Mouse (Mus musculus): ENCODE measurements around the gene Ifna9. TPM values are rescaled to one million over a fixed set of nuclear protein-coding genes. Genes with fewer than 3 reads are reported as not detected.
"Not testable (repeated sequence)": the region's sequence is repeated elsewhere in the genome, so short reads cannot be mapped to it uniquely, and the experiment has no call there.

Ifna9 gene
- not detected in 2 replicates for polyA plus RNA-seq (2014; fragmentation: Nextera tagmentation; extraction: Ambion mirVana)

DNA sequence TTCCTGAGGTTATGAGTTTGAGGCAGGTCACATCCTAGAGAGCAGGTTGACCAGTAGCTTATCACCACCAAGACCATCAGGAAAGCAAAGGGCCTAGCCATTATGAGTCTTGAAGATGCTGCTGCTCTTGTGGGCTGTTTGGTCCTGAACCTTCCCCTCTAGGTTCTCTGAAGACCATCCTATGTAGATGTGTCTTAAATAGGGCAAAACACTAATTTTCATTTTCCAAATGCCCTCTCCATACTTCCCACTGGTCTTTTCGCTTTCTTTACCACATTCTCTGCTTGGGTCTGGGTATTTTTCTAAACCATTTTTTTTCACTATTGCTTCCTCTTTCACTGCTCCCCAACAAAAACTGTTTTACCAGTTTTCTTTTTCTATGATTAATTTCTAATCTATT is at the start of gene Ifna9:
TSS of gene Ifna9 (minus strand) at position 101 of the 400 bp plus-strand sequence.
- no peak for DNase-seq (ENCODE audit: low spot score)
- no peak for ATAC-seq (replicated peaks; ENCODE audit: low FRiP score)
- H3K4me1 ChIP-seq (replicated peaks; ENCODE audit: control insufficient read depth, insufficient read depth, low read length): no peaks in the 10 kb centered on the region
- H3K27ac ChIP-seq (ENCODE audit: low read depth, low read length): no peak within 1 kb of the TSS
- no peak within 1 kb of the TSS for H3K9ac ChIP-seq (ENCODE audit: low read depth, low read length)
- no peaks in the 10 kb centered on the region for H3K9me3 ChIP-seq (ENCODE audit: control insufficient read depth, low read length)
- no peak within 1 kb of the TSS for H3K4me2 ChIP-seq
- H3K4me3 ChIP-seq (ENCODE audit: low read depth, low read length): no peak within 1 kb of the TSS
- H3K27me3 ChIP-seq (replicated peaks; ENCODE audit: control insufficient read depth, insufficient read depth, low read length): no peaks in the 10 kb centered on the region
- WGBS: 64% methylated on average over 1 of the region's 1 CpGs
- H3K36me3 ChIP-seq (ENCODE audit: control insufficient read depth, insufficient read depth, low read length): no peaks in the 10 kb centered on the region

DNA sequence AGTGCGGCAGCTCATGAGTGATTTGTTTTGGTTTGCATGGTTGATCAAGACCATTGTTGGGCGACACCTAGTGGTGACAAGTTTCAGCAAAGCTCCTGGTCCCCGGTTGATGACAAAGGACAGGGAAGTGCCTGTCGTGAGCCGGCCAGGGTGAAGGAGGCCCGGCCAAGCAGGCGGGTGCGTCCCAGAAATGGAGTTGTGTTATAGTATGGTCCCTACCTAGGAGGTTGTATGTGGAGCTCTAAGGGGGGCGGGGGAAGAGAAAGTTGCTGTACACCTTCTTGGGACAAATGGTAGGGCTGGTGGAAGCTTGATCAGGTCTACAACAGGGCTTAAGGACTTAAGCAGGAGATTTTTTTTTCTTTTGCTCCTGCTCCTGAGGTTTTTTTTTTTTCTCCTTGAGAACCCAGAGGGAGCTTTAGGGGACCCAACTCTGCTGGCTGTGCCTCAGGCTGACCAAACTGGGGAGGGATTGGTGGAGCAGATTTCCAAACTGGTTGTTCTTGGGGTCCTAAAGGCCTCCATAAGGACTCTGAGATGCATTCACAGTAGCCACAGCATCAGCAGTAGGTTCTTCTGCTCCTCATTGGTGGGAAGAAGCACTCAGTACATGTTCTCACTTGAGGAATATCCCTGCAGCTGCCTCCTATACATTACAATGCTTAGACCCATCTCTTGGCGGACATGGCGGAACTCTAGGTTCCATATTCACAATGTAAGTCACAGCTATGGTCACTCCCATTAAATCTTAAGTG is 49.1 kb upstream of the Ifna9 start:
- H3K27me3 ChIP-seq (replicated peaks; ENCODE audit: control insufficient read depth, insufficient read depth, low read length): no peaks in the 10 kb centered on the region
- H3K4me2 ChIP-seq: peak overlapping the region; percentile 47
- H3K4me3 ChIP-seq (ENCODE audit: low read depth, low read length): peak overlapping the region; percentile 29; the same call in 1 of the 2 replicates
- no peaks in the 10 kb centered on the region for H3K4me1 ChIP-seq (replicated peaks; ENCODE audit: control insufficient read depth, insufficient read depth, low read length)
- DNase-seq (ENCODE audit: low spot score) (peak; percentile 80), ATAC-seq (replicated peaks; ENCODE audit: low FRiP score) (peak; percentile 86)
- WGBS: 30% methylated on average over 11 of the region's 11 CpGs
- H3K9ac ChIP-seq (ENCODE audit: low read depth, low read length): no peak overlapping the region
- H3K27ac ChIP-seq (ENCODE audit: low read depth, low read length): no peak overlapping the region
- no peaks in the 10 kb centered on the region for H3K36me3 ChIP-seq (ENCODE audit: control insufficient read depth, insufficient read depth, low read length)
- no peaks in the 10 kb centered on the region for H3K9me3 ChIP-seq (ENCODE audit: control insufficient read depth, low read length)

DNA sequence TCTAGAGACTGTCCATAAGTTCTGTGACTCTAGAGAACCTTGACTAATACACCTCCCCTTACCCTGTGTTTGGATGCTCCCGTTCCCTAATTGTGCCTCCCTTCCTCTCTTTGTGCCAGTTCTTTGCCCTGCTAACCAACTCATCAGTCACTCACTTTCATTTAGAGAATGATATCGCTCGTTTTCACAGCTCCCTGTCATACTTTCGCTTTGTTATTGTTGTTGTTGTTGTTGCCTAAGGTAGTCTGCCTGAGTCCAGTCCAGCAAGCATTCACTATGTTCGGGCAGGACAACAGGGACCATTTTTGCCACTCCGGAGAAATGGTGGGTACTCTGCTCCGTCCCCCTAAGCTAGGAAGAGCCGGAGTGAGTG is 48.5 kb upstream of the Ifna9 start:
- Histone ChIP-seq H3K4me3 (ENCODE audit: low read depth, low read length) (peak overlapping the region; percentile 29; the same call in 1 of the 2 replicates), H3K27me3 (replicated peaks; ENCODE audit: control insufficient read depth, insufficient read depth, low read length) (no peaks in the 10 kb centered on the region), H3K9ac (ENCODE audit: low read depth, low read length) (no peak overlapping the region), H3K27ac (ENCODE audit: low read depth, low read length) (no peak overlapping the region), H3K4me1 (replicated peaks; ENCODE audit: control insufficient read depth, insufficient read depth, low read length) (no peaks in the 10 kb centered on the region), H3K9me3 (ENCODE audit: control insufficient read depth, low read length) (no peaks in the 10 kb centered on the region), H3K36me3 (ENCODE audit: control insufficient read depth, insufficient read depth, low read length) (no peaks in the 10 kb centered on the region), H3K4me2 (peak overlapping the region; percentile 47)
- DNase-seq (ENCODE audit: low spot score) (no peak), ATAC-seq (replicated peaks; ENCODE audit: low FRiP score) (no peak)
- 67% methylated on average over 8 of the region's 8 CpGs for WGBS

DNA sequence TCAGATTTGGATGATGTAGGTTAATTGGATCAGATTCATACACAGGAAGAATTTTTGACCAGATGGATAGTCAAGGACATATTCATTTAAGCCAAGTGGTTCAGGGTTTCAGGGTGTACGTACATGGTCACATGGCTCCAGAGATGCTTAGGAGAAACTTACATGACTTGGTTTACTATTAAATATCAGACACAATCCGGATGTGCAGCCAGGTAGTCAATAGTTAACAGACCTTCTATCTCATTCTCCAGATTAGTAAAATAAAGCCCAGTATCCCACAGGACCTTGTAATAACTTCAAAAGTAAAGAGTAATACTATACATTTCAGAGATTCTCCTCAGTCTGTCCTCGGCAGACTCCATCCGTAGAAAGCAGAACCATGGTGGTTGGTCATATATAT is 42.1 kb upstream of the Ifna9 start, which contains the start of gene C87499:
TSS of gene C87499 (minus strand) at position 101 of the 400 bp plus-strand sequence.
- H3K9ac ChIP-seq (ENCODE audit: low read depth, low read length): no peak within 1 kb of the TSS
- 86% methylated on average over 4 of the region's 4 CpGs for WGBS
- no peaks in the 10 kb centered on the region for H3K36me3 ChIP-seq (ENCODE audit: control insufficient read depth, insufficient read depth, low read length)
- H3K4me2 ChIP-seq: no peak within 1 kb of the TSS
- no peak within 1 kb of the TSS for H3K27ac ChIP-seq (ENCODE audit: low read depth, low read length)
- no peak within 1 kb of the TSS for H3K4me3 ChIP-seq (ENCODE audit: low read depth, low read length)
- no peaks in the 10 kb centered on the region for H3K27me3 ChIP-seq (replicated peaks; ENCODE audit: control insufficient read depth, insufficient read depth, low read length)
- no peak for DNase-seq (ENCODE audit: low spot score)
- no peak for ATAC-seq (replicated peaks; ENCODE audit: low FRiP score)
- H3K4me1 ChIP-seq (replicated peaks; ENCODE audit: control insufficient read depth, insufficient read depth, low read length): no peaks in the 10 kb centered on the region
- no peaks in the 10 kb centered on the region for H3K9me3 ChIP-seq (ENCODE audit: control insufficient read depth, low read length)

DNA sequence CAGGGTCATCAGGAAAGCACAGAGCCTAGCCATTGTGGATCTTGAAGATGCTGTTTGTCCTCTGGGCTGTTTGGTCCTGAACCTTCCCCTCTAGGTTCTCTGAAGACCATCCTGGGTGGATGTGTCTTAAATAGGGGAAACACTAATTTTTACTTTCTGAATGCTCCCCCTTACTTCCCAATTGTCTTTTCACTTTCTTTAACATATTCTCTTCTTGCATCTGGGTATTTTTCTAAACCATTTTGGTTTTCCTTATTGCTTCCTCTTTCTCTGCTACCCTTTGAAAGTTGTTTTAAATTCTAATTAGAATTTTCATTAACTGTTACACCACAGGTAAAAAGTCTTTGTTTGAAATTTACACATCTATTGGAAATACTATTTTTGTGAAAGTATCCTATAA is 11.1 kb upstream of the Ifna9 start, which contains the start of gene Ifna12:
TSS of gene Ifna12 (minus strand) at position 101 of the 400 bp plus-strand sequence.
- Histone ChIP-seq H3K9me3 (ENCODE audit: control insufficient read depth, low read length) (no peaks in the 10 kb centered on the region), H3K27ac (ENCODE audit: low read depth, low read length) (no peak within 1 kb of the TSS), H3K36me3 (ENCODE audit: control insufficient read depth, insufficient read depth, low read length) (no peaks in the 10 kb centered on the region), H3K27me3 (replicated peaks; ENCODE audit: control insufficient read depth, insufficient read depth, low read length) (no peaks in the 10 kb centered on the region), H3K4me2 (no peak within 1 kb of the TSS), H3K4me1 (replicated peaks; ENCODE audit: control insufficient read depth, insufficient read depth, low read length) (no peaks in the 10 kb centered on the region), H3K9ac (ENCODE audit: low read depth, low read length) (no peak within 1 kb of the TSS), H3K4me3 (ENCODE audit: low read depth, low read length) (no peak within 1 kb of the TSS)
- ATAC-seq (replicated peaks; ENCODE audit: low FRiP score) (no peak), DNase-seq (ENCODE audit: low spot score) (no peak)

DNA sequence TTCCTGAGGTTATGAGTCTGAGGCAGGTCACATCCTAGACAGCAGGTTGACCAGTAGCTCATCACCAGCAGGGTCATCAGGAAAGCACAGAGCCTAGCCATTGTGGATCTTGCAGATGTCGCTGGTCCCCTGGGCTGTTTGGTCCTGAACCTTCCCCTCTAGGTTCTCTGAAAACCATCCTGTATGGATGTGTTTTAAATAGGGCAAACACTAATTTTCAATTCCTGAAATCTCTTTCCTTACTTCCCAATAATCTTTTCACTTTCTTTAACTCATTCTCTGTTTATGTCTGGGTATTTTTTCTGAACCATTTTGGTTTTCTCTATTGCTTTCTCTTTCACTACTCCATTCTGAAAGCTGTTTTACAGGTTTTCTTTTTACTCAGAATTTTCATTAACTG is 20.5 kb downstream of the Ifna9 start, which contains the start of gene Ifna14:
TSS of gene Ifna14 (minus strand) at position 101 of the 400 bp plus-strand sequence.
- DNase-seq (ENCODE audit: low spot score): no peak
- H3K27ac ChIP-seq (ENCODE audit: low read depth, low read length): no peak within 1 kb of the TSS
- no peaks in the 10 kb centered on the region for H3K4me1 ChIP-seq (replicated peaks; ENCODE audit: control insufficient read depth, insufficient read depth, low read length)
- no peaks in the 10 kb centered on the region for H3K27me3 ChIP-seq (replicated peaks; ENCODE audit: control insufficient read depth, insufficient read depth, low read length)
- H3K36me3 ChIP-seq (ENCODE audit: control insufficient read depth, insufficient read depth, low read length): no peaks in the 10 kb centered on the region
- no peak for ATAC-seq (replicated peaks; ENCODE audit: low FRiP score)
- H3K4me2 ChIP-seq: no peak within 1 kb of the TSS
- H3K9ac ChIP-seq (ENCODE audit: low read depth, low read length): no peak within 1 kb of the TSS
- H3K4me3 ChIP-seq (ENCODE audit: low read depth, low read length): no peak within 1 kb of the TSS
- 63% methylated on average over 1 of the region's 1 CpGs for WGBS
- H3K9me3 ChIP-seq (ENCODE audit: control insufficient read depth, low read length): no peaks in the 10 kb centered on the region

DNA sequence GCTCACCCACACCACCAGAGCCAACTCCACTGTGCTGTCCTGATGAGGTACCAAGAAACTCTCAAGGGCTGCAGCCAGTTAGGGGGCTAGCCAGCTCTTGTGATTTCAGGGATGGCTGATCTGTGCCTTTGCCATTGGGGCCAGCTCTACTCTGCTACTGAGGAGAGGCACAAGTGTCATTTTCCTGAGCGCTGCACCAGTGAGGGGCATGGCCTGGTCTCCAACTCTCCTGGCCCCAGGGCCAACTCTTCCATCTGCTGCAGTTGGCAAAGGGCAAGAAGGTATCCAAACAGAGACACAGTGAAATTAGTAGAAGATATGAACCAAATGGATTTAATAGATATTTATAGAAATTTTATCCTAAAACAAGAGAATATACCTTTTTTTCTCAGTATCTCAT is 30.4 kb downstream of the Ifna9 start:
- Histone ChIP-seq H3K9ac (ENCODE audit: low read depth, low read length) (no peak overlapping the region), H3K4me3 (ENCODE audit: low read depth, low read length) (no peak overlapping the region), H3K36me3 (ENCODE audit: control insufficient read depth, insufficient read depth, low read length) (no peaks in the 10 kb centered on the region), H3K27me3 (replicated peaks; ENCODE audit: control insufficient read depth, insufficient read depth, low read length) (no peaks in the 10 kb centered on the region), H3K4me2 (no peak overlapping the region), H3K4me1 (replicated peaks; ENCODE audit: control insufficient read depth, insufficient read depth, low read length) (no peaks in the 10 kb centered on the region), H3K27ac (ENCODE audit: low read depth, low read length) (no peak overlapping the region), H3K9me3 (ENCODE audit: control insufficient read depth, low read length) (no peaks in the 10 kb centered on the region)
- no peak for ATAC-seq (replicated peaks; ENCODE audit: low FRiP score)
- DNase-seq (ENCODE audit: low spot score): no peak
- 89% methylated on average over 1 of the region's 1 CpGs for WGBS

DNA sequence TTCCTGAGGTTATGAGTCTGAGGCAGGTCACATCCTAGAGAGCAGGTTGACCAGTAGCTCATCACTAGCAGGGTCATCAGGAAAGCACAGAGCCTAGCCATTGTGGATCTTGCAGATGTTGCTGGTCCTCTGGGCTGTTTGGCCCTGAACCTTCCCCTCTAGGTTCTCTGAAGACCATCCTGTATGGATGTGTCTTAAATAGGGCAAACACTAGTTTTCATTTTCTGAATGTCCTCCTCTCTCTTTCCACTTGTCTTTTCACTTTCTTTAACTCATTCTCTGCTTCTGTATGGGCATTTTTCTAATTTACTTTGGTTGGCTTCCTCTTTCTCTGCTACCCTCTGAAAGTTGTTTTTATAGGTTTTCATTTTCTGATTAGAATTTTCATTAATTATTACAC is 34.0 kb downstream of the Ifna9 start, which contains the start of gene Ifna15:
TSS of gene Ifna15 (minus strand) at position 101 of the 400 bp plus-strand sequence.
- not testable (repeated sequence) for H3K27me3 ChIP-seq (replicated peaks; ENCODE audit: control insufficient read depth, insufficient read depth, low read length); ATAC-seq (replicated peaks; ENCODE audit: low FRiP score); H3K27ac ChIP-seq (ENCODE audit: low read depth, low read length); DNase-seq (ENCODE audit: low spot score); H3K9ac ChIP-seq (ENCODE audit: low read depth, low read length); H3K4me2 ChIP-seq; H3K4me3 ChIP-seq (ENCODE audit: low read depth, low read length); H3K9me3 ChIP-seq (ENCODE audit: control insufficient read depth, low read length); H3K36me3 ChIP-seq (ENCODE audit: control insufficient read depth, insufficient read depth, low read length); H3K4me1 ChIP-seq (replicated peaks; ENCODE audit: control insufficient read depth, insufficient read depth, low read length)
